Mouse (Mus musculus): ENCODE results near the gene Pdlim7.

The Pdlim7 gene

DNA sequence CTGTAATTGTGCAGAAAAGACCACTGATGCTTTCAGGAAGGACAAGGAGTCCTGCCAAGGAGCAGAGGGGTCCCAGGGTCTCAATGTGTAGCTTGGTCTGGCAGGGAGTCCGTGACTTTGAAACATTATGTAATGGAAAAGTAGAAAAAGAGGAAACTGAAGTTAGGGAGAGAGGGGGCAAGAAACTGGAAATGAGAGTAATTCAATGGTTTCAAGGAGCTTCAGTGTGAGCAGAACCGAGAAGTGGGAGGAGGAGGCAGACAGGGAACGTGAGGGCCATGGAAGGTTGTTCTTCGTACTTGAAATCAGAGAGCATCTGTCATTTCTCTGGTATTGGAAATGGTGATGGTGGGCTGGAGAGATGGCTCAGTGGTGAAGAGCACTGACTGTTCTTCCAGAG, 6.1 kb upstream of the Pdlim7 start:
- no peak for DNase-seq (ENCODE audit: low read depth)

DNA sequence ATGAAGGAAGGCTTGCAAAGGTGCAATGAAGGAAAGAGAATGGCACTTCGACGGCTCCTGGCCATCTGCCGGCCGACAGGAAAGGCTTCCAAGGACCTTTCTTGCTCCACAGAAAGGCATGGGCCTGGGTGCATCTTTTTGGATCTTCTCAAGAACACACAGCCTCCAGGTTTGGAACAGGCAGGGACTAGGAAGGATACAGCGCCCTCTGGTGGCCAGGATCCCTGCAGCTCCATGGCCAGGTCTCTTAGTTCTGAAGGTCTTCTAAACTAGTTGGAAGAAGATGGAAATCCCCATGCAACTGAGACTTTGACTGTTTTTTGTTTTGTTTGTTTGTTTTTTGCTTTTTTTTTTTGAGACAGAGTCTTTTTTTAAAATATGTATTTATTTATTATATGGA, 3.5 kb upstream of the Pdlim7 start:
- DNase-seq (ENCODE audit: low read depth) = peak; percentile 83

GRCm38 (mm10) chr13:55513828-55514227, 352 bp upstream of the Pdlim7 start:
- DNase-seq (ENCODE audit: low read depth) = no peak

DNA sequence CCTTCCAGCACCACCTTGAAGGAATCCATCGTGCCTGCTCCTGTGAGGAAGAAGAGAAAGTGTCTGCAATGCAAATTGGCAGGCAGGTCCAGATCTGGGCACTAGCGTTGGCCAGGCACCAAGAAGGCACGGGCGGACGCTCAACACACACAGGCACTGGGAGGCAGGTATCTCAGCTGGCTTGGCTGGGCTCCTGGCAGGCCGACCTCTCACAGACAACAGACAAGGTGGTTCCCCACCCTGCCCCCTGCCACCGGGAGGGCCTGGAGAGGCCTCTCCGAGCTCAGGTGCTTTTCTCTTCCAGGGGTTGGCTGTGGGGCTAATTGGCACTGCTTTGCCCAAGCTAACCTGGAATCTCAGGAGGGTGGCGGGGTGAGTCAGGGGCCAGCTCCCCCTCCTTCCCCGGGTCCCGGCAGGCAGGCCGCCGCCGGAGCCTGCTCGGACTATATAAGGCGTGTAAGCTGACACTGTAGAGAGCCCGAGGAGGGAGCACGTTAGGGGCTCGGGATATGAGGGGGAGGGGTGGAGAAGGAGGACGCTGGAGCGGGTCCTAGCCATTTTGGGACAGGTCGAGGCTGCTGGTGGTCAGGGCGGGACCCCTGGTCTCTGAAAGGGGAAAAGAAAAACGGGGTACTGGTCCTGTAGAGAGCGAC, 971 bp downstream of the Pdlim7 start:
- no peak for DNase-seq (ENCODE audit: low read depth)

- no peak for DNase-seq (ENCODE audit: low read depth)
Measured at GRCm38 (mm10) chr13:55511492-55511861, 2.0 kb downstream of the Pdlim7 start.

- peak; percentile 69 for DNase-seq (ENCODE audit: low read depth)
Measured at GRCm38 (mm10) chr13:55510668-55511491, 2.6 kb downstream of the Pdlim7 start.

DNA sequence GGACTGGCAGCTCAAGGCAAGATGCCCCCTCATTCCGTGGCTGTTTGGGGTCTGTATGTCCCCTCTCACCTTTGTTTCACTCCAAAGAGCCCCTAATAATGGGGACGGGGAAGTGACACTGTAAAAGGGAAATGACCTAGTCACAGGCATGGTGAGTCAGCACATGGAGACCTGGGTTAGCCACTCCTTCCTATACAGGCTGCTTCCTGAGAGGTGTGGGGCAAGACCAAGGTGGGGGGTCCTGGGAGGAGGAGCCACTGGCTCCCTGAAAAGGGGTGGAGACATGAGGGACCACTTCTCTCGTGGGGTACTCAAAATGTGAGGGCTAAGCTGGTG, 3.2 kb downstream of the Pdlim7 start:
- DNase-seq (ENCODE audit: low read depth) = peak; percentile 56

GRCm38 (mm10) chr13:55508531-55508930, 4.9 kb downstream of the Pdlim7 start:
- no peak for DNase-seq (ENCODE audit: low read depth)

- no peak for DNase-seq (ENCODE audit: low read depth)
Measured at GRCm38 (mm10) chr13:55507877-55508276, 5.6 kb downstream of the Pdlim7 start.

DNA sequence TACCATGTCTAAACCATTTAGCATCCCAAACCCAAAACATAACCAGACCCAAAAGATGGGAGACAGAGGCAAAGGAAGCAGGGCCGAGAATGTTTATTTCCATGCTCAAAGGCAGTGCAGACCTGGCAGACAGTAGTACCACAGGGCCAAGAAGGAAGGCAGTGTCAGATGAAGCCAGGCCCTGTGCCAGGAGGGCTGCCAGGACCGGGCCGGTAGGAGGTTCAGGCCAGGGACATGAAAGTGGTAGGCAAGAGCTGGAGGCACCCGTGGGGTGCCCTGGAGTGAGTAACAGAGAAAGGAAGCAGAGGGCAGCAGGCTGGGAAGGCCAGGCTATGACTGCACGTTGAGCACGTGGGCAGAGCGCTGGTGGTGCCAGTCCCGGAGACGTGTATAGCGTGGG, 6.8 kb downstream of the Pdlim7 start:
- no peak for DNase-seq (ENCODE audit: low read depth)

GRCm38 (mm10) chr13:55505810-55506209, 7.7 kb downstream of the Pdlim7 start:
- DNase-seq (ENCODE audit: low read depth) = no peak

DNA sequence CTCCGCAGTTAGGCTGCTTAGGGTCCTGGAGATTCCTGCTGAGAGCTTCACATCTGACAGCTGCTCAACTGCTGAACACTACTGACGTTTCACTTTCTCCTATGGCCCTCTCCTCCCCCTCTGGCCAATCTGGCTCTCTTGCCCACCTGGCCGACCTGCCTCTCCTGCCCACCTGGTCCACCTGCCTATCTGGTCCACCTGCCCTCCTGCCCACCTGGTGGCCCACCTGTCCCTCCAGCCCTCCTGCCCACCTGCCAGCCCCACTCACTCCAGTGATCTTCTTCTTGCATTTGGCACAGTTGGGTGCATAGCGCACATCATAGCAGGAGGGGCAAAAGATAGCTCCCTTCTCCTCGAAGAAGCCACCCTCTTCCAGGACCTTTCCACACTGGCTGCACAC, 9.1 kb downstream of the Pdlim7 start:
- no peak for DNase-seq (ENCODE audit: low read depth)

- no peak for DNase-seq (ENCODE audit: low read depth)
Measured at GRCm38 (mm10) chr13:55502405-55502804, 11.1 kb downstream of the Pdlim7 start.

GRCm38 (mm10) chr13:55500575-55500974, 12.9 kb downstream of the Pdlim7 start:
- DNase-seq (ENCODE audit: low read depth) = no peak

GRCm38 (mm10) chr13:55498906-55499305, 14.6 kb downstream of the Pdlim7 start:
- no peak for DNase-seq (ENCODE audit: low read depth)

DNA sequence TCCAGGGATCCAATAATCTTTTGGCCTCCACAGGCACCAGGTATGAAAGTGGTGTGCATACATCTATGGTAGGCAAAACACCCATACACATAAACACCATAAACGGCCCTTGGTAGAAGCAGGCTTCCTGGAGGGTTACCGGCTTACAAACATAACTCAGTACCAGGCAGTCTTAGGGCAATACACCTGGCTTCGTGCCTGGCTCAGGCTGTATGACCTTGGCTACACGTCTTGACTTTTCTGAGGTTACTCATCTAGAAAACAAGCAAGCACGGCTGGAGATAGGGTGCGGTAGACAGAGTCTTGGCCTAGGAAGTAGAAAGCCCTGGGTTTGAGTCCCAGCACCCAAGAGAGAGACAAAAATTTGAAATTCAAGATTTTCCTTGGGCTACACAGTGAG, 16.8 kb downstream of the Pdlim7 start:
- DNase-seq (ENCODE audit: low read depth) = no peak

- no peak for DNase-seq (ENCODE audit: low read depth)
Measured at GRCm38 (mm10) chr13:55495702-55496101, 17.8 kb downstream of the Pdlim7 start.

DNA sequence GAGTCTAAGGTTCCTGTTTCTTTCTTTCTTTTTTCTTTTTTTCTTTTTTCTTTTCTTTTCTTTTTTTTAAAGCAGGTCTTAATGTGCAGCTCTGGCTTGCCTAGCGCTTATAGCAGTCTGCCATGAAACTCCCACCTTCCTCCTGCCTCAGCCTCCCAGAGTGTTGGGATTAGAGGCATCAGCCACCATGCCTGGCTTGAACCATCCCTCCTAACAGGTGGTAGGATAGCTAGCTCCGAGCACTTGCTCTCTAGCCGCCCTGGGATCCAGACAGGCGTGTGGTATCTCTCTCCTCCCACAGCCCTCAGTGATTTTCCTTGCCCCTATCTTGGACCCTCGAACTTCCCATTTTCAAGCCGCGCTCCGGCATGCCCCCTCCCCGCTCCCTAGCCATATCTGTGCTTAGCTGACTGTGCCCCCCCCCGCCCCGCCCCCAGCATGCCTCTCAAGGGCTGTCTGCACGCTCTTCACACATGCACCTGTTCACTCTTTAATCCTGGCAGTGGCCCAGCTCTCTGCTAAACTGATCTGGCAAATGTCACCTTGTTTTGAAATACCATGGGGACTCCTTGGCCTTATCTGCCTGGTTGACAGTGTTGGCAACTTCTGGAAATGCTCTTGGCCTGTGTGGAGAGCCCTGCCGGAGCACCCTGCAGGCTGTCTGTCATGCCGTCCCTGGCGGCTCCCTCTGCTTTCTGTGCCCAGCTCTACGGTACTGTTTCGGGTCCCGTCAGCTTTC, 18.4 kb downstream of the Pdlim7 start:
- no peak for DNase-seq (ENCODE audit: low read depth)

- no peak for DNase-seq (ENCODE audit: low read depth)
Measured at GRCm38 (mm10) chr13:55494257-55494656, 19.2 kb downstream of the Pdlim7 start.

DNA sequence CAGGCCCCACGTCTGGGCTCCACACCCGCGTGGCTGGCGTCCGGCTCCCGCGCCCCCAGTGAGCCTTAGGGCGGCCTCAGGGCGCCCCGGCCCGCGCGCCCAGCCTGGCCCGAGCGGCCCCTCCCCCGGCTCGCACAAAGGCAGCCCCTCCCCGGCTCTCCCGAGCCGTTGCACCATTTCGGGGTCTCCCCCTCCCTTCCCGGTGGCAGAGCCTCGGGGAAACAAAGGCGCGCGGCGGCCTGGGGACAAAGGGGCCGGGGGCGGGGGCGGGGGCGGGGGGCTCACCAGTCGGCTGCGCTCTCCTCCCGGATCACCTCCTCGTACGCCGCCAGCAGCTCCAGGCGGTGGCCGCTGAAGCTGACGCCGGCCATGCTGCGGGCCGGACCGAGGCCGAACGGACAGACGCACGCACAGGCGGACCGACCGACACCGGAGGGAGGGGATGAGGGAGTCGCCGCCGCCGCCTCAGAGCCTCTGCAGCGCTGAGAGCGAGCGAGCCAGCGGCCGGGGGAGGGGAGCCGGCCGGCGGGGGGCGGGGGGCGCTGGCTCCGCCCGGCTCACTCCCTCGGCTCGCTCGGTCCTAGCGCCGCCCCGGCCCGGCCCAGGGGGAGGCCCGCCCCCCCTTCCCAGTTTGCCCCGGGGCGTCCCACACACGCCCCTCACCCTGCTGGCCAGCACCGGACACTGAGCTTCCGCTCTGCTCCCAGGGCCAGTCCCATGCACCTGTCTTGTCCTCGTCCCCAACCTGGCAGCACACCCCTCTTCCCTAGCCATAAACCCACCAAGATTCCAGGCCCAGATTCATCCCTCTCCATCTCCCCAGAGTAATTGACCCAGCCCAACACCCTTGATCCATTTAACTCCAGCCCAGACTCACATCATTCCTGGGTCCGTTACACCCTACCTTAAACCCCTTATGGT, 25.6 kb downstream of the Pdlim7 start, which contains the start of gene Dbn1:
Gene Dbn1, minus strand, starts transcription at position 534 of the 921 bp plus-strand sequence.
- no peak for DNase-seq (ENCODE audit: low read depth)

GRCm38 (mm10) chr13:55486916-55487577, 26.4 kb downstream of the Pdlim7 start:
- no peak for DNase-seq (ENCODE audit: low read depth)
